Mouse (Mus musculus): Measurements from ENCODE around the gene Rras.
"Not testable (repeated sequence)": the region's sequence is repeated elsewhere in the genome, so short reads cannot be mapped to it uniquely, and the experiment has no call there.

Rras gene

GRCm38 (mm10) chr7:44999753-45000152 lies 18.0 kb upstream of the Rras start:
- no peak for DNase-seq (ENCODE audit: low spot score in 2 of 2)

DNA sequence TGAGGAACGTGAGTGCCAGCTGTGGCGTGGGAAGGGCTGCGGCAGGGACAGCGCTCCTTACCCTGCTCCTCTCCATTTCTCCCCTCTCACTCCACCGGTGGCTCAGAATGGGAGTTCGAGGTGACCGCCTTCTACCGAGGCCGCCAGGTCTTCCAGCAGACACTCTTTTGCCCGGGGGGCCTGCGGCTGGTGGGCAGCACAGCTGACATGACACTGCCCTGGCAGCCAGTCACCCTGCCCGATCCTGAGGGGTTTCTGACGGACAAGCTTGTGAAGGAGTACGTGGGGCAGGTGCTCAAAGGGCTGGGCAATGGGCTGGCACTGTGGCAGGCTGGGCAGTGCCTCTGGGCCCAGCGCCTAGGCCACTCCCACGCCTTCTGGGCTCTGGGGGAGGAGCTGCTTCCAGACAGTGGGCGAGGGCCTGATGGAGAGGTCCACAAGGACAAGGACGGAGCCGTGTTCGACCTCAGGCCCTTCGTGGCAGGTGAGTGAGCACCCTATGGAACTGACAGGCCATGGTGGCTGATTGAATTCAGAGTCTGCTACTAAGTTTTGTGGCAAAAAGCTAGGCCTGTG lies 17.1 kb upstream of the Rras start:
- no peak for DNase-seq (ENCODE audit: low spot score in 2 of 2)

DNA sequence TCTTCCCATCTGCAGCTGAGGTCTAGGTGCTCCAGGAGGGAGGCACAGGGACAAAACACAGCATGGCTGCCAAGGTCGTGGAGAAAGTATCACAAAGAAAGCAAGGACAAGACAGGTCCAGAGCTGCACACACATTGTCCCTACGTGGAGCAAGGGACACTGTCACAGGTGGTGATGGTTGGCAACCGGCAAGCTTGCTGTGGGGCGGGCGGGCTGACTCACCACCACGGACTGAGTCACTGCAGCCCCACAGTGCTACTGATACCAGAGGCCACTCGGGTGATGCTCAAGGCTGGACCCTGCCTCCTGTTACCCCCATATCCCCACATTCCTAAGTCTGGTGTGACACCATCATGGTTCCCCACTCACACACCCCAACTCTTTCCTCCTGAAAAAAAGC lies 15.3 kb upstream of the Rras start:
- no peak for DNase-seq (ENCODE audit: low spot score in 2 of 2)

DNA sequence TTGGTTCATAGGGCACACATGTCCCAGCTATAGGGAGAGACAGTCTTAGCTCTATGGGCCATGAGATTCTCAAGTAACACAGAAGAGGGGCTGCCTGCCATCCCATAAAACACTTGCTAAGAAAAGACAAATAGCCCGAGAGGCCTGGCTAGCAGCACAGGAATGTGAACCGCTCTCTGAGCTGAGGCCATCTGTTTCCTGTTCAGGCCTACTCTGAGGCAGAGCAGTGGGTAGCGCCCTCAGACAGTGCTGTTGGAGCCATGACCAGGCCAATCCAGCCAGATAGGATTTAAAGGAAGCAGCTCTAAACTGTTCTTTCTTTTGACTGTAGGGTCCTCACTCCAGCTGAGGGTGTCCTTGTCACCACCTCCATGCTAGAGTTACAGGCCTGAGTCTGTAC lies 13.2 kb upstream of the Rras start:
- DNase-seq (ENCODE audit: low spot score in 2 of 2) = no peak

- no peak for DNase-seq (ENCODE audit: low spot score in 2 of 2)
These were observed 12.3 kb upstream of the Rras start for GRCm38 (mm10) chr7:45005321-45005992.

- DNase-seq (ENCODE audit: low spot score in 2 of 2) = no peak
These were observed 11.3 kb upstream of the Rras start for GRCm38 (mm10) chr7:45006503-45006902.

- no peak for DNase-seq (ENCODE audit: low spot score in 2 of 2)
These were observed 10.6 kb upstream of the Rras start for GRCm38 (mm10) chr7:45007141-45007540.

GRCm38 (mm10) chr7:45007846-45008245 lies 9.9 kb upstream of the Rras start:
- no peak for DNase-seq (ENCODE audit: low spot score in 2 of 2)

- DNase-seq (ENCODE audit: low spot score in 2 of 2) = no peak
These were observed 9.3 kb upstream of the Rras start for GRCm38 (mm10) chr7:45008411-45008810.

GRCm38 (mm10) chr7:45012011-45012410 lies 5.8 kb upstream of the Rras start:
- DNase-seq (ENCODE audit: low spot score in 2 of 2) = no peak

- no peak for DNase-seq (ENCODE audit: low spot score in 2 of 2)
These were observed 4.9 kb upstream of the Rras start for GRCm38 (mm10) chr7:45012824-45013223.

DNA sequence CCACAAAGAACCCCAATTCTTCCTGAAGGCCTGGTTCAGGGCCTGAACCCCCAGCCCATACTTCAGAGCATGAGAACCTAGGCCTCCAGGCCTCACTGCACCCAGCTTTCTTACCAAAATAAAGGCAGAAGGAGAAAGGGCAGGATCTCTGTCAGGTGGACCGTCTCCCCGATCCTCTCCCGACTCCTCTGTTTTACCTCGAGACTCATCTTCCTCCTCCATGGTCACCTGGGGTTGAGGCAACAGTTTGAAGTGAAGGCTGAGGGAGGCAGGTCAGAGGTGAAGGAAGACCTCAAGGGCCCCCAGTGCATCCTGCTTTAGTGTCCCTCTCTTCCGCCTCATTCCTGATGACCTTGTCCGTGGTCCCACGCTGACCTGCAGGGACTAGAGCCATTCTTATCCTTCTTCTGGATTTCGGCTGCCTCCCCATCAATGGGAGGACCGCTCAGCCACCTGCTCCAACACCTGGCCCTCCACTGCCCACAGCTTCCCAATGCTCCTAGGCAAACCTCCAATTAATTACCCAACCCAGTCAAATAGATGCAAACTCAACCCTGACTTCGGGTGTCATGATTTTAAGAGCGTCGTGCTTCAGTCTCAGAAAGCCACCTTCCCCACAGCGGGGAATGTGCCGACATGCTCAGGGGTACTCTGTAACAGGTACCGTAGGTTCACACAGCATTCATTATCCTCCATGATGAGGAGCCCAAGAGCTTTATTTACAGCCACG lies 4.2 kb upstream of the Rras start:
- DNase-seq (ENCODE audit: low spot score in 2 of 2) = no peak

GRCm38 (mm10) chr7:45014096-45014451 lies 3.7 kb upstream of the Rras start:
- DNase-seq (ENCODE audit: low spot score in 2 of 2) = no peak

DNA sequence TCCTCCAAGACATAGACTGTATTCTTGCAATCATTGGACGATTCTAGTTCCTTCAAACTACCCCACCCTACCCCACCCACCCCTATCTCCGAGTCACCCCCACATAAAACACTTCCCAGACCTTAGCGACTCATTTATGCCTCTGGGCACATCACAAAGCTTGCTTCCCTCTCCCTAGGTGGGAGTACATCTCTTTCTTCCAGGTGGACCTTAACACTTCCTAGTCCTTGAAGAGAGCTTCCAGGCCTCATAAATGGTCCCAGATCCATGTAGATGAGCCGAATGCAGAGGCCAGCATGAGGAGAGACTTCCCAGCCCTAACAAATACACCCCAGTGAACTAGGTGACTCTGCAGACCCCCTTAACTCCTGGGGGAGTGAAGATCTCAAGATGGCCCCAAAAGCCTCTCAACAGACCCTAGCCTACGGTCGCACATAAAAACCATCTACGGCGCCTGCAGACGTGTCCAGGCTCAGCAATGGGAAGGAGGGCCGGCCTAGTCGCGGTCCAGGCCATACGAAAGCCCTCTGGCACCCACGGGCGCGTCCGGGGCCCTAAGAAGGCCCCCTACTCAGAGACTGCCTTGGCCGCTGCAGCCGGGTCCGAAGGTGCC lies 2.3 kb upstream of the Rras start:
- no peak for DNase-seq (ENCODE audit: low spot score in 2 of 2)

DNA sequence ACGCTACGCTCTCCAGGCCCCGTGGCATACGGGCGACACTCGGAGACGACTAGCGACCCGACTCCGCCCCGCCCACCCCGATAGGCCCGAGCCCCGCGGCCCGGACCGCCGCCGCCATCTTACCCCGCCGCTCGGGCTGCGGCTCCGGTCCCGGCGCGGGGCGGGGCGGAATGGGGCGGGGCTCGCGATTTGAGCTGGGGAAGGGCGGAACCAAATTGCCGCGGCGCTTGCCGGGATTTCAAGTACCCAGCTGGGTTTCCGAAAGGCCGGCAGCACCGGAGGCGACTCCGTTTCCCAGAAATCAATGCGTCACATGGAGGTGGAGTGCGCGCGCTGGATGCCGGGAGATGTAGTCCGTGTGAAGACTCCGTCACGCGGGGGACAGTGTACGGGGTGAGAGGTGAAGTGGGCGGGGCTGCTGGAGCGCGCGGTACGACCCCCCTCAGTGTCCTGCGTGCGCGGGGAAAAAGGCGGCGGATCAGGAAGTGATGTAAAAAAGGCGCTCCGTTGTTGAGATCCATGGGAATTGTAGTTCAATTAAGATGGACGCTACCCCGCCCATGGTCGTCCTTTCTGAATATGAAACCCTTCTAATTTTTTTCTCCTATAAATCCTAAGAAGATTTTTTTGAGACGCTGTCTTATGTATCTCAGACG lies 1.7 kb upstream of the Rras start, which contains the start of gene Scaf1:
Scaf1 (minus strand) TSS at position 407 of the 656 bp plus-strand sequence.
- DNase-seq (ENCODE audit: low spot score in 2 of 2) = peak; percentile 100

DNA sequence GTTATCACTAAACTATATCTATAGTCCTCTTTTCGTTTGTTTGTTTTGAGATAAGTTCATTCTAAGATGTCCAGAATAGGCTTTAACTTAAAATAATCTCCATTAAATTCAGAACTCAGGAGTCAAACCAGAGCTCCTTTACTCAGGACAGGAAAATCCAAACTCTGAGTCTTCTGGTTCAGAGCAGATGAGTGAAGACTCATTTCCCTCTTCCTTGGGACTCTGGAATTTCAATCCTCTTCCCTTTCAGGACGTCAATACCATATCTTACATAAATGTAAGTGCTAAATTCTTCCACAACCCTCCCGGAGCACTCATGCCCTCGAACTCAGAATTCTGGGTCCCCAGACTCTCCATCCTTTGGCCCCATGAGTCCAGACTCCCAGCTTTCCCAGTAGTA lies 1.0 kb upstream of the Rras start:
- DNase-seq (ENCODE audit: low spot score in 2 of 2) = no peak

GRCm38 (mm10) chr7:45019031-45019571 lies 1.3 kb downstream of the Rras start:
- no peak for DNase-seq (ENCODE audit: low spot score in 2 of 2)

- DNase-seq (ENCODE audit: low spot score in 2 of 2) = no peak
These were observed 2.5 kb downstream of the Rras start for GRCm38 (mm10) chr7:45020225-45020624.

DNA sequence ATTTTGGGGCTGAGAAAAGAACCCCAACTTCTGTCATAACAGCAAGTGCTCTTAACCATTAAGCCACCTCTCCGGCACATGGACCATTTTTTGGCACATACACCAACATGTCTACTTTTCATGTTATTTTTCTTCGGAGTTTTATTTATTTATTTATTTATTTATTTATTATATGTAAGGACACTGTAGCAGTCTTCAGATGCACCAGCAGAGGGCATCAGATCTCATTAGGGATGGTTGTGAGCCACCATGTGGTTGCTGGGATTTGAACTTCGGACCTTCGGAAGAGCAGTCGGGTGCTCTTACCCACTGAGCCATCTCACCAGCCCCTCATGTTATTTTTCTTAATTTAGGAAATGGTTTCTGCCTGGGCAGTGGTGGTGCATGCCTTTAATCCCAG lies 6.0 kb downstream of the Rras start:
- DNase-seq (ENCODE audit: low spot score in 2 of 2) = not testable (repeated sequence)

- DNase-seq (ENCODE audit: low spot score in 2 of 2) = no peak
These were observed 6.8 kb downstream of the Rras start for GRCm38 (mm10) chr7:45024281-45025248.

Data from right cerebral cortex, postnatal 36 days (tissue).